Mouse (Mus musculus): Measurements from ENCODE around the gene Adad1. TPM values are rescaled to one million over a fixed set of nuclear protein-coding genes. Genes with fewer than 3 reads are reported as not detected.

The Adad1 gene
- polyA plus RNA-seq, 1 experiment: 0.54 TPM

DNA sequence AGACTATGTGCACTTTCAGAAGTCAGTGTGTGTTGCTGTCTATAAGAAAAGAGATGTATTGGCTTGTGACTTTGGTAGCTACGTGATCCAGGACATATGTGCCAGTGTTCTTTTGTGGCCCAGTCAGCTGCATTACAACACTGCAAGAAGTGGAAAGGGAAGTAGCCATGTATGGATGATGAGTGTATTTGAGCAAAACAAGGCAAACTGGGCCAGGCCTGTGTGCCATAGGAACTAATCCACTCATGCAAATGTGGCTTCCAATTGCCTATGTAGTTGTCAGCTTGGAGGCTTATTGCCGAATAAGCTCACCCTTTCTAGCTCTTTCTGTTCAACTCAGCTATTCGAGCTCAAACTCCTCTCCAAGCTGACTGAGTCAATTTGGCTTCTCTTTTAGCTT lies 75.9 kb downstream of the Adad1 start:
- H3K36me3 ChIP-seq (ENCODE audit: control insufficient read depth, insufficient read depth, low read length, poor library complexity, severe bottlenecking): no peaks in the 10 kb centered on the region
- TF ChIP-seq CTCF (IDR thresholded peaks at IDR 0.05; ENCODE audit: low read depth, low read length) (no peak), POLR2A (IDR thresholded peaks at IDR 0.05; ENCODE audit: insufficient read depth, low read length) (no peak), EP300 (IDR thresholded peaks at IDR 0.05; ENCODE audit: insufficient read depth, low read depth, low read length) (no peak)
- no peak overlapping the region for H3K27ac ChIP-seq (ENCODE audit: insufficient read depth, low read length)
- no peak overlapping the region for H3K4me3 ChIP-seq (ENCODE audit: low read depth, low read length)
- H3K9me3 ChIP-seq (replicated peaks; ENCODE audit: control insufficient read depth, insufficient read depth, low read length, poor library complexity, severe bottlenecking): peaks cover 4% of the 10 kb centered on the region; the same call in 1 of the 2 replicates
- no peaks in the 10 kb centered on the region for H3K27me3 ChIP-seq (ENCODE audit: control insufficient read depth, insufficient read depth, low read length, poor library complexity, severe bottlenecking)
- peaks cover 3% of the 10 kb centered on the region for H3K4me1 ChIP-seq (ENCODE audit: control insufficient read depth, insufficient read depth, low read length)
- H3K9ac ChIP-seq (ENCODE audit: low read depth, poor library complexity, severe bottlenecking): no peak overlapping the region

DNA sequence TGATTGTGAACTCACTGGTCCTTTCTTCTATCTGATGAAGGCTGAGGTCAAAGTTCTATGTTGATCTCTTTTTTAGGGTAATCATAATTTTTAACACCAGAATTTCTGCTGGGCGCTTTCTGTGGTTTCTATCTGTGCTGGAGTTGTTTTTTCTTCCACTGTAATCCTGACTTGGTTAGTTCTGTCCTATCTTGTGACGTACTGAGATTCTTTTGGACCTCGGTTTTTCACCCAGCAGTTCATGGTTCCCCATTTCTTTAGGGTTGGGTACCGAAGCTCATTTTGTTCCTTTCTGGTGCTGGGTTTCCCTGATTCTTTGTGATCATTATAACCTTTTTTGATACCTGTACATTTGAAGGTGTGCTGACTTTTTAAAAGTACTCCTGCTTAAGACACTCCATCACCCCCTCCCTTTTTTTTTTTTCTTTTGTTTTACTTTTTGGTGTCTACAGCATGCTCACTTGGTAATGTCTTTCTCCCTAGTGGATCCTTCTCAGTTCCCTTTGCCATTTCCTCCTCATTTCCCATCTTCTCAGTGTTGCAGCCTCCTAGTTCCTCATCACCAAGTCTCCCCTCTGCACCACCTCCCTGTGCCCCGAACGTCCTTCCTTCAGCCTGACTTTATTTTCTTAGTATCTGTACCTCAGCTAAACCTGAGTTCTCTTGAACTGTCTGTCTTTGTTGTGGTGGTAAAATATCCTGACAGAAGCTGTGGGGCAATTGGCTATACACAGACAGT lies 77.0 kb downstream of the Adad1 start:
- TF ChIP-seq CTCF (IDR thresholded peaks at IDR 0.05; ENCODE audit: low read depth, low read length) (no peak), POLR2A (IDR thresholded peaks at IDR 0.05; ENCODE audit: insufficient read depth, low read length) (no peak), EP300 (IDR thresholded peaks at IDR 0.05; ENCODE audit: insufficient read depth, low read depth, low read length) (no peak)
- Histone ChIP-seq H3K36me3 (ENCODE audit: control insufficient read depth, insufficient read depth, low read length, poor library complexity, severe bottlenecking) (no peaks in the 10 kb centered on the region), H3K4me3 (ENCODE audit: low read depth, low read length) (no peak overlapping the region), H3K27me3 (ENCODE audit: control insufficient read depth, insufficient read depth, low read length, poor library complexity, severe bottlenecking) (no peaks in the 10 kb centered on the region), H3K27ac (ENCODE audit: insufficient read depth, low read length) (no peak overlapping the region), H3K9ac (ENCODE audit: low read depth, poor library complexity, severe bottlenecking) (no peak overlapping the region), H3K9me3 (replicated peaks; ENCODE audit: control insufficient read depth, insufficient read depth, low read length, poor library complexity, severe bottlenecking) (peaks cover 4% of the 10 kb centered on the region; the same call in 1 of the 2 replicates), H3K4me1 (ENCODE audit: control insufficient read depth, insufficient read depth, low read length) (peaks cover 3% of the 10 kb centered on the region)

DNA sequence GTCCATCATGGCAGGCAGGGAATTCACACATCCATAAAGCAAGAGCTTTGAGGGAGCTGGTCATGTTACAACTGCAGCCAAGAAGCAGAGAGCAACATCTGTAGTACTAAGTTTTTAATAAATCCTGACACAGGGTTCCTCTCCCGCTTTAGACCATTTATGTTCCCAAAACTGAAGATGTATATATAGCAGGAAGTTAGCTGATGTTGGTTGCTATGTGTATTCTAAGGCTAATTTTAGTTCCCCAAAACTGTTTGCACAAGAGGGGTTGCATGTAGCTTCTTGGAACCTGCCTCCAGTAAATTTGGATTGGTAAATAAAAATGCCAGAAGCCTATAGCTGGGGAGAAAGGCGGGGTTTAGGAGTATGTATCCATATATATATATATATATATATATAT lies 78.5 kb downstream of the Adad1 start:
- H3K27ac ChIP-seq (ENCODE audit: insufficient read depth, low read length): no peak overlapping the region
- no peaks in the 10 kb centered on the region for H3K27me3 ChIP-seq (ENCODE audit: control insufficient read depth, insufficient read depth, low read length, poor library complexity, severe bottlenecking)
- peaks cover 4% of the 10 kb centered on the region; the same call in 1 of the 2 replicates for H3K9me3 ChIP-seq (replicated peaks; ENCODE audit: control insufficient read depth, insufficient read depth, low read length, poor library complexity, severe bottlenecking)
- H3K36me3 ChIP-seq (ENCODE audit: control insufficient read depth, insufficient read depth, low read length, poor library complexity, severe bottlenecking): no peaks in the 10 kb centered on the region
- H3K4me1 ChIP-seq (ENCODE audit: control insufficient read depth, insufficient read depth, low read length): peaks cover 3% of the 10 kb centered on the region
- TF ChIP-seq POLR2A (IDR thresholded peaks at IDR 0.05; ENCODE audit: insufficient read depth, low read length): no peak
- no peak for TF ChIP-seq CTCF (IDR thresholded peaks at IDR 0.05; ENCODE audit: low read depth, low read length)
- no peak for TF ChIP-seq EP300 (IDR thresholded peaks at IDR 0.05; ENCODE audit: insufficient read depth, low read depth, low read length)
- no peak overlapping the region for H3K4me3 ChIP-seq (ENCODE audit: low read depth, low read length)
- no peak overlapping the region for H3K9ac ChIP-seq (ENCODE audit: low read depth, poor library complexity, severe bottlenecking)

DNA sequence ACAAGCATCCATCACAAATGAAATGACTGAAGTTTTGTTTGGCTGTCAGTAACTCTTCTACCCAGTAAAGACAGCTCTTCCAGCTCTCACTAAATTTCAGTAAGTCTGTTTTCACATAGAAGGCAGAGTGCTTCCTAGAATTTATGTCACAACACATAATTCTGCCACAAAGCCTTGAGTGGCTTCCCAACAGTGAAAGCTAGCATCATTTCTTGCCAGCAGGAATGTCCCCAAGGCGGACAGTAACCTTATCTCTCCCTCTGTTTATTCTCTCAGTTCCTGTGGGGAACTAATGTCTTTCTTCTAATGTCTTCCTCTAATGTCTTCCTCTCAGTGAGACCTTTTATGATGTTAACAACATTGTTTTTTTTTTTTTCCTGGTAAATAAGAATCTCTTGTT lies 81.7 kb downstream of the Adad1 start:
- no peak overlapping the region for H3K27ac ChIP-seq (ENCODE audit: insufficient read depth, low read length)
- TF ChIP-seq CTCF (IDR thresholded peaks at IDR 0.05; ENCODE audit: low read depth, low read length): no peak
- no peak for TF ChIP-seq POLR2A (IDR thresholded peaks at IDR 0.05; ENCODE audit: insufficient read depth, low read length)
- no peak for TF ChIP-seq EP300 (IDR thresholded peaks at IDR 0.05; ENCODE audit: insufficient read depth, low read depth, low read length)
- no peaks in the 10 kb centered on the region for H3K27me3 ChIP-seq (ENCODE audit: control insufficient read depth, insufficient read depth, low read length, poor library complexity, severe bottlenecking)
- H3K9me3 ChIP-seq (replicated peaks; ENCODE audit: control insufficient read depth, insufficient read depth, low read length, poor library complexity, severe bottlenecking): peaks cover 4% of the 10 kb centered on the region; the same call in 1 of the 2 replicates
- no peak overlapping the region for H3K4me3 ChIP-seq (ENCODE audit: low read depth, low read length)
- no peaks in the 10 kb centered on the region for H3K4me1 ChIP-seq (ENCODE audit: control insufficient read depth, insufficient read depth, low read length)
- no peaks in the 10 kb centered on the region for H3K36me3 ChIP-seq (ENCODE audit: control insufficient read depth, insufficient read depth, low read length, poor library complexity, severe bottlenecking)
- no peak overlapping the region for H3K9ac ChIP-seq (ENCODE audit: low read depth, poor library complexity, severe bottlenecking)

DNA sequence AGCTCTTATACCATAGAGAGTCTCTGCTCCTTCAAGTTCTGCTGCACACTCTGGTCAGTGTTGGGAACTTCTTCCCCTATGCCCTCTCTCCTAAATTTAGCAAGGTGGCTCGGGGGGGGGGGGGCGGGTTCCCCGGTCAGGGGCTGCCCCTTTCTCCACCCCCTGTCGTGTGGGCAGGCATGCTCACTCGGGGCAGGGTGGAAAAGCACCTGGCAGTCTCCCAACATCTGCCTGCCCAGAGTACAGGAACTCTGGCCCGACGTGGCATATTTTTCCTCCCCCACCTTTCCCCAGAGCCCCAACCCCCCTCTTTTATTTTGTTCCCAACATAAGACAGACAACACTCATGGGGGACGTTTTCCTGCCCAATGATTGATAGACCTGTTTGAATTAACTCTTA lies 83.1 kb downstream of the Adad1 start:
- Histone ChIP-seq H3K4me3 (ENCODE audit: low read depth, low read length) (no peak overlapping the region), H3K4me1 (ENCODE audit: control insufficient read depth, insufficient read depth, low read length) (no peaks in the 10 kb centered on the region), H3K9ac (ENCODE audit: low read depth, poor library complexity, severe bottlenecking) (no peak overlapping the region), H3K9me3 (replicated peaks; ENCODE audit: control insufficient read depth, insufficient read depth, low read length, poor library complexity, severe bottlenecking) (no peaks in the 10 kb centered on the region), H3K36me3 (ENCODE audit: control insufficient read depth, insufficient read depth, low read length, poor library complexity, severe bottlenecking) (no peaks in the 10 kb centered on the region), H3K27ac (ENCODE audit: insufficient read depth, low read length) (no peak overlapping the region), H3K27me3 (ENCODE audit: control insufficient read depth, insufficient read depth, low read length, poor library complexity, severe bottlenecking) (no peaks in the 10 kb centered on the region)
- no peak for TF ChIP-seq EP300 (IDR thresholded peaks at IDR 0.05; ENCODE audit: insufficient read depth, low read depth, low read length)
- TF ChIP-seq CTCF (IDR thresholded peaks at IDR 0.05; ENCODE audit: low read depth, low read length): no peak
- TF ChIP-seq POLR2A (IDR thresholded peaks at IDR 0.05; ENCODE audit: insufficient read depth, low read length): no peak

DNA sequence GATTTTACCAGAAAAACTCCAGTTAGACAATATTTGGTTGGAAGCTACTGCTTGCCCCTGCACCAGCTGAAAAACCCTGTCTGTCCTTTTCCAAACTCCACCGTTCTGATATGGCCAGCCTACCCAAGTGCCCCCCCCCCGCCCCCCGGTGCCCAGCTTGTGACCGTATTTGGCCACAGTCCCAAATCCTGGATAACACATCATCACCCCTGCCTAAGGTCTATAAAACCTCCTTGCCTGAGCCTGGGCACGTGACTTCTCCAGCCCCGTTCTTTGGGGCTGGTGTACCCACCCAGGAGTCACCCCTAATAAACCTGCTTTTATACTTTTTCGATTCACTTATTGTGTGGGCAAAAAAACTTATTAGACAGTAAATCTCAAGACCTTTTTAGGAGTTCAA lies 83.5 kb downstream of the Adad1 start:
- H3K9ac ChIP-seq (ENCODE audit: low read depth, poor library complexity, severe bottlenecking): no peak overlapping the region
- TF ChIP-seq POLR2A (IDR thresholded peaks at IDR 0.05; ENCODE audit: insufficient read depth, low read length) (no peak), CTCF (IDR thresholded peaks at IDR 0.05; ENCODE audit: low read depth, low read length) (no peak), EP300 (IDR thresholded peaks at IDR 0.05; ENCODE audit: insufficient read depth, low read depth, low read length) (no peak)
- H3K36me3 ChIP-seq (ENCODE audit: control insufficient read depth, insufficient read depth, low read length, poor library complexity, severe bottlenecking): no peaks in the 10 kb centered on the region
- no peak overlapping the region for H3K4me3 ChIP-seq (ENCODE audit: low read depth, low read length)
- H3K4me1 ChIP-seq (ENCODE audit: control insufficient read depth, insufficient read depth, low read length): no peaks in the 10 kb centered on the region
- H3K27ac ChIP-seq (ENCODE audit: insufficient read depth, low read length): no peak overlapping the region
- no peaks in the 10 kb centered on the region for H3K27me3 ChIP-seq (ENCODE audit: control insufficient read depth, insufficient read depth, low read length, poor library complexity, severe bottlenecking)
- H3K9me3 ChIP-seq (replicated peaks; ENCODE audit: control insufficient read depth, insufficient read depth, low read length, poor library complexity, severe bottlenecking): no peaks in the 10 kb centered on the region

All from ES-Bruce4 (cell line).